Mouse (Mus musculus) macrophage (primary cell): ENCODE data around the gene Cd164. TPM values are rescaled to one million over a fixed set of nuclear protein-coding genes. Genes with fewer than 3 reads are reported as not detected.

ENCODE experiments used
- H3K27ac ChIP-seq: fragments of 350-480 bp; formaldehyde crosslinking; 2 replicates; pipeline ENCODE4 v1.9.0; 2021
- H3K36me3 ChIP-seq: fragments of 350-480 bp; formaldehyde crosslinking; 2 replicates; pipeline ENCODE4 v1.9.0; 2021; ENCODE audit errors: inconsistent target
- H3K4me3 ChIP-seq: fragments of 350-480 bp; formaldehyde crosslinking; 2 replicates; pipeline ENCODE4 v1.9.0; 2021; ENCODE audit errors: inconsistent target
- H3K79me2 ChIP-seq: fragments of 350-480 bp; formaldehyde crosslinking; 2 replicates; pipeline ENCODE4 v1.9.0; 2021; ENCODE audit errors: inconsistent target
- WGBS: methylation state at CpG from one replicate; pipeline ENCODE4 v1.1.7; 2026; ENCODE audit warnings: inconsistent platforms; ENCODE audit not compliant: missing documents; 5-methylcytosine and 5-hydroxymethylcytosine counted together
- polyA plus RNA-seq: library from polyadenylated mRNA; stranded (reverse); fragments of 250-400 nt; gene quantifications from 3 replicates; pipeline ENCODE4 v1.2.4, GENCODE M21; 2018; ENCODE audit warnings: inconsistent platforms
- total RNA-seq, 78 experiments: library from RNA; depleted of rRNA; stranded (reverse); fragments of 250-400 nt; gene quantifications; 1 replicate in 9 of 78; 2 replicates in 24 of 78; 3 replicates in 43 of 78; 4 replicates in 2 of 78; pipeline ENCODE4 v1.2.4; 2018; ENCODE audit warnings: inconsistent platforms in 56 of 78

Cd164 gene
- total RNA-seq (2018; cell fraction: chromatin; rRNA removed) = 100 to 1,000 TPM in 13 of 26 experiments, 10 to 100 TPM in 13; 29.9 to 322 (median 102) TPM
- 100 to 1,000 TPM; 163 to 271 (median 202) TPM for total RNA-seq (2018; cell fraction: cytosol; rRNA removed)
- 100 to 1,000 TPM in 25 of 26 experiments, 10 to 100 TPM in 1; 93.8 to 340 (median 200) TPM for total RNA-seq (2018; cell fraction: nucleus; rRNA removed)
- polyA plus RNA-seq = 204 to 235 TPM (median 225 TPM) in 3 replicates

DNA sequence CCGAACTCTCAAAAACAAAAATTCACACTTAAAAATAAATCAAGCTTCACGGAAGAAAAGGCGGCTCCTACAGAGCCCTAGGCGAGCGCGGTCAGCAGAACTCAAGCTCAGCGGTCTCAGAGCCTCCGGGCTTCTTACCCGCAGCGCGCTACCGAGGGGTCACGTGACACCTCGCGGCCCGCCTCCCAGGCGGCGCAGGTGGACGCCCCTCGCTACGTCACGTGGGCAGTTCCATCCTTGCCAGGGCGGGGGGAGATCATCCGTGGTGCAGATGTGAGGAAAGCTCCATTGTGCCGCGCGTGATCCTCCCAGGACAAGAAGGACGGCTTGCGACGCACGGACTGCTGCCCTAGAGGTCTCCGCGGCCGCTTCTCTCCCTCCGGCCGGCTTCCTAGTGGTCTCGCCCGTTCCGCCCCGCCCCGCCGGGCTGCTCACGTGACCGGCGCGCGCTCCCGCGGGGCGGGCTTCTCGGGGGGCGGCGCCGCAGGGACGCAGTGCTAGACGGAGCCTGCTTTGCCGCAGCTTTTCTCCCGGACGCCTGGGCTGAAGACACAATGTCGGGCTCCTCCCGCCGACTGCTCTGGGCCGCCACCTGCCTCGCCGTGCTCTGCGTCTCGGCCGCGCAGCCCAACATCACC is at the start of gene Cd164:
Gene Cd164, plus strand, starts transcription at position 434 of the 638 bp plus-strand sequence.
- no peaks in the 10 kb centered on the region for H3K36me3 ChIP-seq
- H3K27ac ChIP-seq = peak within 1 kb of the TSS; percentile 87
- peak within 1 kb of the TSS; percentile 77 for H3K4me3 ChIP-seq
- WGBS = under 1% methylated on average over 62 of the region's 69 CpGs
- peaks cover 32% of the 10 kb centered on the region for H3K79me2 ChIP-seq

DNA sequence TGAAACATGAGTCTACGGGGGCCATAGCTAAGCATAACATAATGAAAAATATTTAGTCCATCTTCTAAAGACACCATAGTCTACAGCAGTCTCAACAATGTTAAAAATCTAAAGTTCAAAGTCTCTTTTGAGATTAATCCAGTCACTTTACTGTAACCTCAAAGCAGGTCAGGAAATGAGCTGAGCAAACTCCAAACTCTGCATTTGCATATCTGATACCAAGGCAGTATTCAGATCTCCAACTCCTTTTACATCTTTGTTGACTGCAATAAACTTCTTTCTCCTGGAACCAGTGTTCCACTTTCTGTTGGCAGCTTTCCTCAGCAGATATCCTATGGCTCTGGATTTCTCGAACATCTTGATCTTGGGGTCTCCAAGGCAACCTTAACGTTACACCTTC is 48.5 kb upstream of the Cd164 start:
- no peaks in the 10 kb centered on the region for H3K36me3 ChIP-seq
- 89% methylated on average over 3 of the region's 3 CpGs for WGBS
- H3K79me2 ChIP-seq = no peaks in the 10 kb centered on the region
- no peak overlapping the region for H3K4me3 ChIP-seq
- no peak overlapping the region for H3K27ac ChIP-seq

DNA sequence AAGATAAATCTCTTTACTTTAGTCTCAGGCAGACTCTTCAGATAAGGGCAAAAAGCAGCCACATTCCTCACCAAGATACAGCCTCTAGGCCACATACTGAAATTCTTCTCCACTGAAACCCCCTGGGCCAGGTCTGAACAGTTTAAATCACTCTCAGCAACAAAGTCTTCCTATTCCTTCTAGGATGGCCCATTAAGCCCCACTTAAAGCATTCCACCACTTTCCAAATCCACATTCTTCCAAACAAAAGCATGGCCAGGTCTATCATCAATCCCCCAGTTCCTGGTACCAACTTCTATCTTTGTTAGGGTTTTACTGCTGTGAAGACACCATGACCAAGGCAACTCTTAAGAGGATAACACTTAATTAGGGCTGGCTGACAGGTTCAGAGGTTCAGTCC is 46.7 kb upstream of the Cd164 start:
- Histone ChIP-seq H3K27ac (no peak overlapping the region), H3K4me3 (no peak overlapping the region), H3K36me3 (no peaks in the 10 kb centered on the region), H3K79me2 (peaks cover under 1% of the 10 kb centered on the region; the same call in 1 of the 2 replicates)

DNA sequence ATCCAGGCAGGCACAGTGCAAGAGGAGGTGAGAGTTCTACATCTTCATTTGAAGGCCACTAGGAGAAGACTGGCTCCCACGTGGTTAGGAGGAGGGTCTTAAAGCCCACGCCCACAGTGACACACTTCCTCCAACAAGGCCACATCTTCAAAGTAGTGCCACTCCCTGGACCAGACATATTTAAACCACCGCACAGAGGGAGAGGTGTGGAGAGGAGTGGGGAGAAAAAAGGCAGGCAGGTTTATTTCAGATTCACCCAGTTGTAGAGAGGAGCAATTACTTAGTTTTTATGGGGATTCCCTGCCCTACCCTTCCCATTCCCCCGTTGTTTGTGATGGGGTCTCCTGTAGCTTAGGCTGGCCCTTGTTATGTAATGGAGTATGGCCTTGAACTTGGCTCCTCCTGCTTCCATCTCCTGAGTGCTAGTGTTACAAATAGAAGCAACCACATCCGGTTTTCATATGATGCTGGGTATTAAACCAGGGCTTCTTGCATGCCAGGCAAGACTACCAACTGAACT is 46.2 kb upstream of the Cd164 start:
- WGBS = 29% methylated on average over 5 of the region's 5 CpGs
- Histone ChIP-seq H3K79me2 (peaks cover 6% of the 10 kb centered on the region; the same call in 1 of the 2 replicates), H3K27ac (peak overlapping the region; percentile 80), H3K36me3 (no peaks in the 10 kb centered on the region), H3K4me3 (no peak overlapping the region)

DNA sequence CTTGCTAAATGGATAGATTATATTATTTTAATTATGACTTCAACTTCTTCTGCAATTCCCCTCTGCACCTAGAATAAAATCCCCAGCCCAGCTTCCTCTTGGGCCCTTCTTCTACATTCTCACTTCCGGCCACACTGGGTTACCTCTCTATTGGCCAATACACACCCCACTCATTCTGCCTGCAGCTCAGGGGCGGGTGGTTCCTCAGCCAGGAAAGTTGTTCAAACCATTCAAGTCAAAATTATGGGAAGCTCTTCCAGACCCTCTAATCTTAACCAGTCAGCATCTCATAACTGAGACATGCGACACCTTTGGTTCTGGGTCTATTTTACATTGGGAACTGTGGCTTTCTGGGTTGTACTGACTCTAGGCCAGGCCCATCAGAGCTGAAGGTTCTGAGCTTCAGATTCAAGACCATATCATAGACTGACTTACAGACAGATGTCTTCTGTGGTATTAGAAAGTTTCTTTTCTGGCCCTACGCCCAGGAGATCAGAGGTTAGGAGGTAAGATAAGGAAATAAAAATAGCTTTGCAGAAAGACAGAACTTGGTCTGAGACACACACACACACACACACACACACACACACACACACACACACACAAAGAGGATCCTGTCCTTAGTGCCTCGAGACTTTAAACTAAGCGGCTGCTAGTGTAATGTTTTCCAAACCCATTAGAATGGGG is 45.3 kb upstream of the Cd164 start:
- 17% methylated on average over 4 of the region's 6 CpGs for WGBS
- no peak overlapping the region for H3K4me3 ChIP-seq

DNA sequence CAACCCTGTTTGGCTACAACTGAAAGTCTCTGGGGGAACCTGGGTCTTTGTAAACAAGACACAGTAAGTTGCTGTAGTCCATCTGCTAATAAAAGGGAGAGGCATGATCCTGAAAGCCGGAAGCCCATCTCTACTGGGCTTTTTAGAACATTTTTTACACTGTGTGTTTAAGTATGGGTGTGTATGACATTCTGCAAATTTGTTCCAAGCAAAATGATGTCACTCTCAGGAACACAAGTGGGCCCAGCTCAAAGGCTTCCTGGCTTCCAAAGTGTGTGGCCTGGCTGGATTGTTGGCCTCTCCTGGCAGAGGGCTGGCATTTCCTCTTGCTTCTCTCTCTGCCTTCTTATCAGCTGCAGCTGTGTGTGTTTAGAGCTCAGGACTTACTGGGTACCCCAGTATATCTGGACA is 44.2 kb upstream of the Cd164 start:
- H3K4me3 ChIP-seq = no peak overlapping the region
- H3K36me3 ChIP-seq = peaks cover 9% of the 10 kb centered on the region; the same call in 1 of the 2 replicates
- peaks cover 17% of the 10 kb centered on the region; the same call in 1 of the 2 replicates for H3K79me2 ChIP-seq
- peak overlapping the region; percentile 80 for H3K27ac ChIP-seq
- 100% methylated on average over 1 of the region's 1 CpGs for WGBS

More for the DNA sequence above, 45.3 kb upstream of the Cd164 start:
- H3K36me3 ChIP-seq = 0 out of 2 replicates have a peak, but pooled peaks cover under 1% of the 10 kb centered on the region
- H3K79me2 ChIP-seq = peaks cover 15% of the 10 kb centered on the region; the same call in 1 of the 2 replicates
- H3K27ac ChIP-seq = peak overlapping the region; percentile 80

DNA sequence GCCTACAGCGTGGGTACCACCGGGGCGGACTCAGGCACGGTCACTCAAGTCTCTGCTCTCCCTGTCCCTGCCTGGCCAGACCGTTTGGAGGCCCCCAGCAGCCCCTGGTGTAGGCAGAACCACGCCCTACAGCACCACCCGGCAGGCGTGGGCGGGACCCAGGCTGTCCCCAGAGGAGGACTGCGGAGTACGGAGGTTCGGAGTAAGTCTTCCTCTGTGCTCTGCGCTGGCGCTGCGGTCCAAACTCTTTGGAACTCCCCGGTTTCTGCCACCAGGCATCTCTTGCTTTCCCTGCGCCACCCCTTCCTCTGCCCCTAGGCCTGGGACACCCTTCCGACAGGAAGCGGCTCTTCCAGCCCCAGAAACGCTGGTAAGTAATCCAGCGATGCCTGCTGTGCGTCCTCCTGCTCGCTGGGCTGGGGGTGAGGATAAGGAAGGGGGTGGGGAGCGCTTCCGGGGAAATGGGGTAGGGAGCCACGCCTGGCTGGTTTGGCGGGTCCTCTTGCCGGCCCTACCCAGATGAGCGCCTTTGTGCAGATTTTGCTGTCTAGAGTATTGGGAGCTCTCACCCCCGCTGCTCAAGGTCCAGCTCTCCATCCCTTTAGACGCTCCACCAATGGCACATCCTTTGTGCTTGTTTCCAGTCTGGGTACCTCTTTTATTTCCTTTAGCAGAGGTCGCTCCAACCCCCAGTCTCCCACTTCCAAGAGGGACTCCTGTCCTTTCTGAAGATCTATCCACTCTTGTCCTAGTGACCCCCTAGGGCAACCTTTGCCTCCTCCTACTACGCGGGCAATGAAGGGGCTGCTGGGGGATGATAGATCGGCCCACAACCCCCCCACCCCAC is 42.8 kb upstream of the Cd164 start, which contains the start of gene Mical1:
Gene Mical1, plus strand, starts transcription at position 144 of the 847 bp plus-strand sequence.
- Histone ChIP-seq H3K79me2 (peaks cover 17% of the 10 kb centered on the region; the same call in 1 of the 2 replicates), H3K27ac (peak within 1 kb of the TSS; percentile 80), H3K4me3 (peak within 1 kb of the TSS; percentile 78), H3K36me3 (peaks cover 21% of the 10 kb centered on the region; the same call in 1 of the 2 replicates)
- WGBS = 4% methylated on average over 35 of the region's 35 CpGs

DNA sequence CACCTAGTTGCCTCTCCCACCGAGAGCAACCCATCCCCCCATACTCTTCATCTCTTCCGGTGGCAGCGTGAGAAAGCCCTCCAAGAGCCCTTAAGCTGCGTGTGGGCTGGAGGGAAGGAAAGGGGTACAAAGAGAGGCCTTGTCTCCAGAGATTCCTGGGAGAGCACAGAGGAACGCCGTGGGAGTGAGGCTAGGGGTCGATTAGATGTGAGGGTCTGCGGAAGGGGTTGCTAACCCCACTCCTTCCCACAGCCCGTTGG is 42.3 kb upstream of the Cd164 start:
- Histone ChIP-seq H3K36me3 (peaks cover 26% of the 10 kb centered on the region; the same call in 1 of the 2 replicates), H3K4me3 (peak overlapping the region; percentile 78), H3K27ac (peak overlapping the region; percentile 80), H3K79me2 (peaks cover 17% of the 10 kb centered on the region; the same call in 1 of the 2 replicates)
- WGBS = 0% methylated on average over 9 of the region's 9 CpGs

DNA sequence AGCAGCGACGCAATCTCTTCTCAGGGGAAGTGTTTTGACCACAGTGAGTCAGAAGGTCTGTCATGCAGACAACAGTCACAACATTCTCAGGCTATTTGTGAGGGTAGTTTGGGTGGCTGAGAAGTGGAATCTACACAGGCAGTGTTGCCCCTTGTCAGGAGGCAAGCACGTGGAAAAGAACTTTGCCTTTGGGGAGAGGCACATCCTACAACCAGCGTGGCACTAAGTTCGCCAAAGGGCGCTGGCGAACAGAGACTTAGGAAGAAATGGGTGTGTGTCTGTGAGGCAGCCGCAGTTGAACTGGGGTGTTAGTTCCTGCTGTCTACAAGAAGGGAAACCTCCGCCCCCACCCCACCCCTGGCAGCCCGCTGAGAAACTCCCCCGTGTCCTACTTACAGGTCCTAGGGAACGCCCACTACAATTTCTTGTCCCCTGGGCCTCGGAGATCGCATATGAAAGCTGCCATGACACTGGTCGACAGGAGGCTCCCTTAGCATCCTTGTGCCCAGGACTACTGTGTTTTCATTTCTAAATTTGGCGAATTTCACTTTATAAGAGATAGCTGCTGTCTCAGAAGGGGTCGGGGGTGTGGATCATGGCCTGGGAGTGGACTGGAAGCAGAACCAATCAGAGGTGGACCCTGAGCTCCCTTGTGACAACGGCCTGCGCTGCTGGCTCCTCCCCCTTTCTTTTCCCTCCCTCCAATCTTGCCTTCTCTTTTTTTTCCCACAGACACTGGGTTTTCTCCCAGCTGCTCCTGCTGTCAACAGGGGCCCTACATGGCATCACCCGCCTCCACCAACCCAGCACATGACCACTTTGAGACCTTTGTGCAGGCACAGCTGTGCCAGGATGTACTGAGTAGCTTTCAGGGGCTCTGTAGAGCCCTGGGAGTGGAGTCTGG is 41.7 kb upstream of the Cd164 start:
- Histone ChIP-seq H3K4me3 (peak overlapping the region; percentile 78), H3K79me2 (peaks cover 17% of the 10 kb centered on the region; the same call in 1 of the 2 replicates), H3K36me3 (peaks cover 31% of the 10 kb centered on the region; the same call in 1 of the 2 replicates), H3K27ac (peak overlapping the region; percentile 80)
- 4% methylated on average over 20 of the region's 20 CpGs for whole genome bisulfite sequencing

DNA sequence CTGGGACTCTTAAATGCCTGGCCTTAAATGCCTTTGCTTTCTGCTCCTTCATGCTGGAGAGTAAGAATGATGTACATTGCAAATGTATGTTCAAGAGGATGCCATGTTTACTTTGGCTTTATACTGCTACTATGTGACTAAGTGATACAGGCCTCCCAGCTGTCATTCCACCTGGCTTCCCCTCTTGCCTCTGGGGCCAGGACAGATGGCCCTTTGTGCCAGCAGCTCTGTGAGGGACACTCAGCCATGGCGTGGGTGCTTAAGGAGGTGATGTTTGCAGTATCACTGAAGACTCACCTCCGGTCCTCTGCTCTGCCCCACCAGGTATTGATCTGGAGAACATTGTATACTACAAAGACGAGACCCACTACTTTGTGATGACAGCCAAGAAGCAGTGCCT is 39.3 kb upstream of the Cd164 start:
- Histone ChIP-seq H3K36me3 (peaks cover 53% of the 10 kb centered on the region; the same call in 1 of the 2 replicates), H3K27ac (no peak overlapping the region), H3K79me2 (peaks cover 17% of the 10 kb centered on the region; the same call in 1 of the 2 replicates), H3K4me3 (no peak overlapping the region)
- WGBS = 100% methylated on average over 3 of the region's 3 CpGs

DNA sequence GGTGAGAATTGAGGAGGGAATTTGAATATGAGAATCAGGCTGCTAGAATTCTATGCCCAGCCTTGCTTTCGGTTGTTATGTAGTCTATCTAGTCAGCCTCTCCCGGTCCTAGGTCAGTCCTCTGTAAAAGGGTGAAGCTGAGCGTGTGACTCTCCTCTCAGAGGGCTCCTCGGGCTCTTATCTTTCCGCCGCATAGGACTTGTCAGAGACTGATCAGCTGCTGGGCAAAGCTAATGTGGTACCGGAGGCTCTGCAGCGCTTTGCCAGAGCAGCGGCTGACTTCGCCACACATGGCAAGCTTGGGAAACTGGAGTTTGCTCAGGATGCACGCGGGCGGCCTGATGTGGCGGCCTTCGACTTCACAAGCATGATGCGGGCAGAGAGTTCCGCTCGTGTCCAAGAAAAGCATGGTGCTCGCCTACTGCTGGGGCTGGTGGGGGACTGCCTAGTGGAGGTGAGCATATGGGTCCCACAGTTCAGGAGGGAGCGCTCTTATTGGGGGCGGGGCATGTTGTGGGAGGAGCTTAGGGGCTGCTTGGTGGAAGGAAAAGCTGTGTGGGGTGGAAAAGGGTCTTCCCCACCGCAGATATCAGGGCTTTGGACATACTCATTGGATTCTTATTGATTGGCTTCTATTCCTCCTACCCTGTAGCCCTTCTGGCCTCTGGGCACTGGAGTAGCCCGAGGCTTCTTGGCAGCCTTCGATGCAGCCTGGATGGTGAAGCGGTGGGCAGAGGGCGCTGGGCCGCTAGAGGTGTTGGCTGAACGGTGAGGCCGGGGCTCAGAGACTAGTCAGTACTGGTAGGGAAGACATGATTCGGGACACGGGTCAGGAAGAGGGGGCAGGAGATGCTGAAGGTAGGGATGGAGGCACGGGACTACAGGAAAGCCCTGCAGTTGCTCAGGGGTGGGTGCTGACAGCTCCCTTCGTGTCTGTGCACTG is 38.0 kb upstream of the Cd164 start:
- 96% methylated on average over 28 of the region's 33 CpGs for WGBS
- H3K36me3 ChIP-seq = peaks cover 65% of the 10 kb centered on the region

DNA sequence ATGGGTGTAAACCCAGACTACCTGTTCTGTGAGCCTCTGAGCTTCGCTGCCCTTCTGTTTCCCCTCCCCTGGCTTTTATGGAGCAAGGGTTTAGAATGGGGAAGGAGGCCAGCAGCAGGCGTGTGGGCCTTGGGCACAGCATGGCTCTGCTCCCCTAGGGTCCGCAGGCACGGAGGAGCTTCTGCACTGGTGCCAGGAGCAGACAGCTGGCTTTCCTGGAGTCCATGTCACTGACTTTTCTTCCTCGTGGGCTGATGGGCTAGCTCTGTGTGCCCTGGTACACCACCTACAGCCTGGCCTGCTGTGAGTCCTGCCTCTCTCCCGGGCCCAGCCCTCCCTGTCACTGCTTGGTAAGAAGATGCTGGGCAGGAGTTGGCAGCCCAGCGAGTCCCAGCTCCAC is 36.8 kb upstream of the Cd164 start:
- 92% methylated on average over 6 of the region's 7 CpGs for whole genome bisulfite sequencing
- Histone ChIP-seq H3K27ac (no peak overlapping the region), H3K4me3 (no peak overlapping the region), H3K36me3 (peaks cover 78% of the 10 kb centered on the region), H3K79me2 (peaks cover 17% of the 10 kb centered on the region; the same call in 1 of the 2 replicates)

More for the DNA sequence above, 38.0 kb upstream of the Cd164 start:
- Histone ChIP-seq H3K4me3 (no peak overlapping the region), H3K27ac (no peak overlapping the region), H3K79me2 (peaks cover 17% of the 10 kb centered on the region; the same call in 1 of the 2 replicates)
